Mouse (Mus musculus) heart, embryonic 14.5 days (tissue): ENCODE data around the gene Fam163b. TPM values are rescaled to one million over a fixed set of nuclear protein-coding genes. Genes with fewer than 3 reads are reported as not detected.

Experiments used
- ATAC-seq: fragments of 200-750 bp; cut with Nextera tagmentation; 2 replicates; pipeline ENCODE4 v1.8.0; 2017; ENCODE audit warnings: low read depth, moderate TSS enrichment; ENCODE audit not compliant: insufficient number of reproducible peaks, insufficient read depth, low FRiP score
- H3K27ac ChIP-seq, 2 experiments: fragments of 200-500 bp in 1 of 2; fragments of 300-500 bp in 1 of 2; sonication (generic) in 1 of 2; replicated peaks in 1 of 2; 2 replicates each; pipeline ENCODE4 v1.5.1; 2012 to 2014; ENCODE audit warnings: low read depth in 2 of 2, low read length in 2 of 2, control low read depth in 1 of 2, mild to moderate bottlenecking in 1 of 2, mixed read lengths in 1 of 2; ENCODE audit not compliant: control insufficient read depth in 1 of 2, insufficient read depth in 1 of 2
- H3K27me3 ChIP-seq: fragments of 300-500 bp; sonication (generic); 2 replicates; pipeline ENCODE4 v1.6.1; 2014; ENCODE audit warnings: mild to moderate bottlenecking, low read length, control low read depth; ENCODE audit not compliant: control insufficient read depth, insufficient read depth
- H3K36me3 ChIP-seq: fragments of 300-500 bp; sonication (generic); 2 replicates; pipeline ENCODE4 v1.6.1; 2014; ENCODE audit warnings: mild to moderate bottlenecking, control low read depth, low read length, mixed read lengths; ENCODE audit not compliant: control insufficient read depth, insufficient read depth
- H3K4me1 ChIP-seq, 2 experiments: fragments of 200-500 bp in 1 of 2; fragments of 300-500 bp in 1 of 2; sonication (generic) in 1 of 2; 2 replicates each; pipeline ENCODE4 v1.6.1; 2012 to 2014; ENCODE audit warnings: low read length in 2 of 2, control low read depth in 1 of 2, mixed read lengths in 1 of 2; ENCODE audit not compliant: control insufficient read depth in 2 of 2, insufficient read depth in 2 of 2
- H3K4me2 ChIP-seq: fragments of 300-500 bp; sonication (generic); 2 replicates; pipeline ENCODE4 v1.6.1; 2014; ENCODE audit warnings: mild to moderate bottlenecking, low read length
- H3K4me3 ChIP-seq, 2 experiments: fragments of 200-500 bp in 1 of 2; fragments of 300-500 bp in 1 of 2; sonication (generic) in 1 of 2; 2 replicates each; pipeline ENCODE4 v1.5.1; 2012 to 2014; ENCODE audit warnings: low read length in 2 of 2, mild to moderate bottlenecking in 2 of 2, control low read depth in 1 of 2, low read depth in 1 of 2, moderate library complexity in 1 of 2; ENCODE audit not compliant: control insufficient read depth in 1 of 2, insufficient read depth in 1 of 2
- H3K9ac ChIP-seq: fragments of 300-500 bp; sonication (generic); 2 replicates; pipeline ENCODE4 v1.6.1; 2014; ENCODE audit warnings: mild to moderate bottlenecking, low read length
- H3K9me3 ChIP-seq: fragments of 300-500 bp; sonication (generic); 2 replicates; pipeline ENCODE4 v1.6.1; 2016; ENCODE audit warnings: low read length, control low read depth; ENCODE audit not compliant: control insufficient read depth
- WGBS: fragments of 180-500 bp; shearing (Covaris S2); extraction: QIAGEN DNeasy Blood & Tissue Kit; methylation state at CpG from one replicate; pipeline ENCODE4 v1.1.7; 2014; 5-methylcytosine and 5-hydroxymethylcytosine counted together
- polyA plus RNA-seq: library from polyadenylated mRNA; unstranded; fragments of >200 nt; fragmentation: Nextera tagmentation; extraction: Ambion mirVana; gene quantifications from 2 replicates; pipeline ENCODE4 v1.2.1, GENCODE M21; 2014

Gene Fam163b
- polyA plus RNA-seq, 1 experiment from 2014 or later, result 0.70 TPM

GRCm38 (mm10) chr2:27088071-27088644 lies 54.1 kb downstream of the Fam163b start:
- H3K27me3 ChIP-seq, result no peaks in the 10 kb centered on the region
- H3K4me2 ChIP-seq, result no peak overlapping the region
- H3K4me3 ChIP-seq, result no peak overlapping the region
- H3K27ac ChIP-seq, result peak overlapping the region; percentile 19 to 64; a peak in 3 of 4 replicates
- no peak overlapping the region for H3K9ac ChIP-seq
- H3K4me1 ChIP-seq, result peaks cover 40 to 54% of the 10 kb centered on the region in 2 experiments
- 0 out of 2 replicates have a peak, but pooled peaks cover 14% of the 10 kb centered on the region for H3K36me3 ChIP-seq
- peak; percentile 55; the same call in 1 of the 2 replicates for ATAC-seq
- H3K9me3 ChIP-seq, result no peaks in the 10 kb centered on the region
- 47% methylated on average over 18 of the region's 18 CpGs for WGBS

GRCm38 (mm10) chr2:27087581-27087980 lies 54.7 kb downstream of the Fam163b start:
- 0 out of 2 replicates have a peak overlapping the region, but pooled peaks have one; percentile 11 for H3K9ac ChIP-seq
- H3K4me3 ChIP-seq, result no peak overlapping the region
- H3K27me3 ChIP-seq, result no peaks in the 10 kb centered on the region
- peaks cover 40 to 54% of the 10 kb centered on the region in 2 experiments for H3K4me1 ChIP-seq
- no peaks in the 10 kb centered on the region for H3K9me3 ChIP-seq
- ATAC-seq, result no peak
- no peak overlapping the region for H3K4me2 ChIP-seq
- 66% methylated on average over 5 of the region's 5 CpGs for WGBS
- H3K27ac ChIP-seq, result peak overlapping the region; percentile 19 to 64; a peak in 2 of 4 replicates
- H3K36me3 ChIP-seq, result 0 out of 2 replicates have a peak, but pooled peaks cover 14% of the 10 kb centered on the region

DNA sequence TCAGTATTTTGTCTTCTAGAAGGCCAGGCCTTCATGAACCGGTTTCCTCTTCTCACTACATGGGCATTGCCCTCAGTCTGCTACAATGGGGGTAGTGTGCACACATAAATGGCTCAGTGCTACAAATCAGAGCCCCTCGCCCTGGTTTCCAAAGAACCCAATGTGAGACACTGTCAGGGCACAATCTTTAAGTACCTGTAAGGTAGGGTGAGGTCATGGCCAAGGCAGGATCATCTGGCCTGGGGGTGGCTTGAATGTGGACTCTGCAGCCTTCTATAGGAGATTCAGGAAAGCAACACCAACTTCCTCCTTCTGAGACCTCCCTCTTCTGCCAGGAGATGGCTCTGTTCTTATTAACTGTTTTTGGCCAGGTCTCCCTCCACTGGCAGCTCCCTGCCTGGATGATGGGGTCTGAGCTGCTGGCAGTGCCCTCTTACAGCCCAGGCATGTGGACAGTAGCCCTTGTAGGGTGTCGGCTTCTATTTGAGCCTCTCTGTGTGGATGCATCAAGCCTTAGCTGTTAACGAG lies 55.7 kb downstream of the Fam163b start:
- Histone ChIP-seq H3K9ac (peak overlapping the region; percentile 4; the same call in 1 of the 2 replicates), H3K9me3 (no peaks in the 10 kb centered on the region), H3K27me3 (no peaks in the 10 kb centered on the region), H3K4me2 (no peak overlapping the region), H3K4me1 (peaks cover 40 to 56% of the 10 kb centered on the region in 2 experiments), H3K36me3 (0 out of 2 replicates have a peak, but pooled peaks cover 14% of the 10 kb centered on the region), H3K4me3 (no peak overlapping the region), H3K27ac (no peak overlapping the region)
- WGBS, result 74% methylated on average over 4 of the region's 4 CpGs
- no peak for ATAC-seq

- no peak for ATAC-seq
- H3K9me3 ChIP-seq, result no peaks in the 10 kb centered on the region
- H3K27me3 ChIP-seq, result no peaks in the 10 kb centered on the region
- no peak overlapping the region for H3K4me3 ChIP-seq
- no peak overlapping the region for H3K4me2 ChIP-seq
- H3K9ac ChIP-seq, result no peak overlapping the region
- no peak overlapping the region for H3K27ac ChIP-seq
- H3K4me1 ChIP-seq, result peaks cover 40 to 60% of the 10 kb centered on the region in 2 experiments
- H3K36me3 ChIP-seq, result 0 out of 2 replicates have a peak, but pooled peaks cover 14% of the 10 kb centered on the region
- 3% methylated on average over 2 of the region's 2 CpGs for WGBS
Observed at GRCm38 (mm10) chr2:27085801-27086200, 56.5 kb downstream of the Fam163b start.

DNA sequence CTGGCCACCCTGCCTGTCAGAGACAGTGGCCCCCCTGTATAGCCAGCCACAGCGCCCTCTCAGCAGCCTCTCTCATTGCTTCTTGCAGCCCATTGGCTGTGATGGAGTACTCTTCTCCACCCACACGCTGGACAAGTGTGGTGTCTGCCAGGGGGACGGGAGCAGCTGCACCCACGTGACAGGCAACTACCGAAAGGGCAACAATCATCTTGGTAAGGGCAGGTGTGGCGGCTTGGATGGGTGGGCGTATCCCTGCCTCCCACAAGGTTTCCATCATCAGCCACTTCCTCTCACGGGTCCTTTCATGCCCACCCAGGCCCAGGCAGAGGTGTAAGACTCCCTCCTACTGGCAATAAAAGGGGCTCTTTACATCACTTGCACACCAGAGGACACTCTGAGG lies 57.3 kb downstream of the Fam163b start:
- no peak overlapping the region for H3K4me3 ChIP-seq
- H3K4me1 ChIP-seq, result peaks cover 41 to 63% of the 10 kb centered on the region in 2 experiments
- no peak overlapping the region for H3K9ac ChIP-seq
- H3K27me3 ChIP-seq, result no peaks in the 10 kb centered on the region
- H3K36me3 ChIP-seq, result 0 out of 2 replicates have a peak, but pooled peaks cover 8% of the 10 kb centered on the region
- no peak for ATAC-seq
- H3K9me3 ChIP-seq, result no peaks in the 10 kb centered on the region
- WGBS, result 49% methylated on average over 8 of the region's 8 CpGs
- H3K4me2 ChIP-seq, result no peak overlapping the region
- H3K27ac ChIP-seq, result no peak overlapping the region

- ATAC-seq, result no peak
- 0 out of 2 replicates have a peak, but pooled peaks cover 6% of the 10 kb centered on the region for H3K36me3 ChIP-seq
- no peaks in the 10 kb centered on the region for H3K27me3 ChIP-seq
- H3K4me3 ChIP-seq, result no peak overlapping the region
- no peak overlapping the region for H3K27ac ChIP-seq
- no peak overlapping the region for H3K4me2 ChIP-seq
- 63% methylated on average over 12 of the region's 12 CpGs for WGBS
- H3K9ac ChIP-seq, result no peak overlapping the region
- peaks cover 50 to 70% of the 10 kb centered on the region in 2 experiments for H3K4me1 ChIP-seq
- no peaks in the 10 kb centered on the region for H3K9me3 ChIP-seq
Observed at GRCm38 (mm10) chr2:27083761-27084475, 58.4 kb downstream of the Fam163b start.

GRCm38 (mm10) chr2:27079649-27080048 lies 62.6 kb downstream of the Fam163b start:
- Histone ChIP-seq H3K4me1 (peaks cover 40 to 54% of the 10 kb centered on the region in 2 experiments), H3K9ac (peak overlapping the region; percentile 64), H3K4me3 (peak overlapping the region; percentile 21 to 26), H3K4me2 (peak overlapping the region; percentile 64), H3K36me3 (0 out of 2 replicates have a peak, but pooled peaks cover 5% of the 10 kb centered on the region), H3K9me3 (no peaks in the 10 kb centered on the region), H3K27me3 (peaks cover 4% of the 10 kb centered on the region; the same call in 1 of the 2 replicates), H3K27ac (peak overlapping the region; percentile 50 to 61)
- ATAC-seq, result no peak; the same call in 1 of the 2 replicates
- WGBS, result 44% methylated on average over 2 of the region's 2 CpGs
